Mouse (Mus musculus): ENCODE results near the gene Slc1a5.

The Slc1a5 gene

DNA sequence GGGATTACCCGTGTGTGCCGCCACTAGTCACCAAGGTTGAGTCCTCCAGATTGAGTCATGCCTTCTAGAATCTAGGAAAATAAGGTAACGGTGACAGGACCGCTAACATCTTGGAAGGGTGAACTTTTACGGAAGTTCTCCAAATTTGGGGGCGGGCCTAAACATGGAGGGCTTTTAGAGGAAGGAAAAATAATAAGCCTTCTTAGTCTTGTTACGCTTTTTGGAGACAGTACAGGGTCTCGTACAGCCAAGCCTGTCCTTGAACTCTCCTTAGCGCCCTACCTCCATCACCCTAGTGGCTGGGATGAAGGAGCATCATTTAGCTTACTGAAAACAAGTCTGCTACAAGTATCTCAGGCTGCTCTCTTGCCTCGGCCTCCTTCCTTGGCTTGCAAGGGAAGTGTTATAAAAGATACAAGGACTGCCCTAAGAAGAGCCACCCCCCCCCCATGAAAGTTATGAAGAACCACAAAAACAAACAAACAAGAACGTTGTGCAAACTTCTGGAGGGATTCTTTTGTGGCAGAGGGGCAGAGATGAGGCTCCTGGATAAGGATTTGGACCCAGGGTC, 1.5 kb downstream of the Slc1a5 start:
- no peak for DNase-seq (ENCODE audit: low spot score)

DNA sequence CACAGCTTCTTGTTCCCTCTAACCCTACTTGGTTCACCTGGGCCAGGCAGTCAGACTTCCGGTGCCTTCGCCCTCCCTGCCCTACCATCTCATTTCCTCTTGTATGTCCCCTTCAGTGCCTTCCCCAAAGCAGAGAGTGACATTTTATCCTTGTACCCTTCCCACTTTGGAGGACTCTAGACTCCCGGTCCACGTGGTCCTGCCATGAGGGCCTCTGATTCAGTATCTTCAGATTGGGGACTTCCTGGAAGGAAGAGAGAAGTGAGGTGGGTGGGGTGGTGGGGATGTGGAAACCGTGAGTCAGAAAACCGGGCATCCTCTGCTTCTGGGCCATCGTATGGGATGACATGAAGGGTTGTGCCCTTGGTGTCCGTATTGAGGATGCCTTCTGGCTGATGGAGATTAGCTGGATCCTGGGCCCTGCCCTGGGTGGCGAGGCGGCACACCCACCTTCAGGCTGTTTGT, 2.1 kb downstream of the Slc1a5 start:
- DNase-seq (ENCODE audit: low spot score): peak; percentile 74

- DNase-seq (ENCODE audit: low spot score): peak; percentile 55
These were observed 2.7 kb downstream of the Slc1a5 start for GRCm38 (mm10) chr7:16783758-16784415.

GRCm38 (mm10) chr7:16784498-16784976, 3.4 kb downstream of the Slc1a5 start:
- peak; percentile 18 for DNase-seq (ENCODE audit: low spot score)

- no peak for DNase-seq (ENCODE audit: low spot score)
These were observed 4.5 kb downstream of the Slc1a5 start for GRCm38 (mm10) chr7:16785541-16786083.

GRCm38 (mm10) chr7:16792316-16792715, 11.2 kb downstream of the Slc1a5 start:
- DNase-seq (ENCODE audit: low spot score): no peak

DNA sequence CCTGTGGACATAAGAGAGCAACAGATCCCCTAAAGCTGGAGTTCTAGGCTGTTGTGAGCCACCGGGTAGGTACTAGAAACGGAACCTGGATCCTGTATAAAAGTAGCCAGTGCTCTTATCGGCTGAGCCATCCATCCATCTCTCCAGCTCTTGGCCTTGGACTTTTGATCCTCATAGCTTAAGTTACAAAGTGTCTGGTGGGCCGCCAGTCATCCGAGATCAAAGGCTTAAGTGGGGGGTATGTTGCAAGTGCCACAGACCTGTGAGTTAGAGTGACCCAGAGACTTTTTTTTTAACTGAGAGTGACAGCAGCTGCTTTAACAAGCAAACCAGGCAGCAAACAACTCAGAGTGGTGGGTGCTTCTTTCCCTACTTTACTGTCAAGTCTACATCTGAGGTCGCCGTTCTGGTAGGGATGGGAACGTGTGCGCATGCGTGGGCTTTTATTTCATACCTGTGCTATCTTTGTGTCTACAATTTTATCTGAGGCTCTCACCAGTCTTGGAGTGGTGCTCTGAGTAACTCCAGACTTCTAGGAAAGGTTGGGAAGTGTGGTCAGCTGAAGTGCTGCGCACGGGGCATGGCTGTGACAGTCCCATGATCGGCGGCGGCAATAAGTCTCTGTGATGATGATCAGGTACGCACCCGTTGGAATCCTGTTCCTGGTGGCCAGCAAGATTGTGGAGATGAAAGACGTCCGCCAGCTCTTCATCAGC, 12.0 kb downstream of the Slc1a5 start:
- DNase-seq (ENCODE audit: low spot score): no peak

DNA sequence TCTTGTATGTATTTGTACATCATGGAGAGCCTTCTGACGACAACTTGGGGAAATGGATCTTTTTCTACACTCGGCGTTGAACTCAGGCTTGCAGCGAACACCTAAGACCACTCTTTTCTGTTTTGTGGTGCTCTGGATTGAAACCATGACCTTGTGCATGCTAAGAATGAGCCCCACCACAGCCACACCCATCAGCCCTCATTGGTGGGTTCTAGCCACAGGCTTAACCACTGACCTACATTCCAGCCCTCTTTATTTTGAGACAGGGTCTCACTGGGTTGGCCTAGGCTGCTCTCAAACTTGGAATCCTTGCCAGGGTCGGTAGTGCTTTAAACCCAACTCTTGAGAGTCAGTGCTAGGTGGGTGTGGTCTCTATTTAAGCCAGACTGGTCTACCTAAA, 13.7 kb downstream of the Slc1a5 start:
- no peak for DNase-seq (ENCODE audit: low spot score)

- no peak for DNase-seq (ENCODE audit: low spot score)
These were observed 23.4 kb downstream of the Slc1a5 start for GRCm38 (mm10) chr7:16804409-16805028.

DNA sequence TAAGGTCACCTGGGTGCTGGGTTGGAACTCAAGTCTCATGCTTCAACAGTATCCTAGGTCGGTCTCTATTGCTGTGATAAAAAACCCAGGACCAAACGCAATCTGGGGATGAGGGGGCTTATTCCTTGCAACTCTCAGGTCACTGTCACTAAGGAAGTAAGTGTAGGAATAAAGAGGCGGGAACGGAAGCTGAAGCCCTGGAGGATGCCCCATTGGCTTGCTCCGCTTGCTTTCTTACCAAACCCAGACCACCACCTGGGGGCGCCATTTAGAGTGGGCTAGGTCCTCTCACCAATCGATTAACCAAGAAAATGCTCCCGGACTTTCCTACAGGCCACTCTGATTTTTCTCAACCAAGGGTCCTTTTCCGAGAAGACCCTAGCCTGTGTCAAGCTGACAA, 26.8 kb downstream of the Slc1a5 start:
- DNase-seq (ENCODE audit: low spot score): no peak

GRCm38 (mm10) chr7:16808647-16809046, 27.5 kb downstream of the Slc1a5 start:
- no peak for DNase-seq (ENCODE audit: low spot score)

DNA sequence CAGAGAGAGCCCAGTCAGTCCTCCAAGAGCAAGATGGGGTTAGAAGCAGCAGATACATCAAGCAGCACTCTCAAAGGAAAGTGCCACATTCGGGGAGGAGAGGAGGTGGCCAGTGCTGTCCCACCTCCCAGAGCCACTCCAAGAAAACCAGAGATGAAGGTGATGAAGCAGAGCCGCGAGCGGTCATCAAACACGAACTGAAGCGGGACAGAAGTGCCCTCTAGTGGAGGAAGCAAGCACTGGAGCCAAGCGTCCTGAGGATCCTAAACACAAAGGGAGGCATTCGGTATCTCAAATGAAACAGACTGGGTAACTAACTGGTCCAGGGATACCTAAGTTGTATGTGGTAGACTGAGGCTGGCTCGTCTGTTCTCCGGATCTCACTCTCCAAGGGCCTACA, 28.6 kb downstream of the Slc1a5 start:
- peak; percentile 39 for DNase-seq (ENCODE audit: low spot score)

DNA sequence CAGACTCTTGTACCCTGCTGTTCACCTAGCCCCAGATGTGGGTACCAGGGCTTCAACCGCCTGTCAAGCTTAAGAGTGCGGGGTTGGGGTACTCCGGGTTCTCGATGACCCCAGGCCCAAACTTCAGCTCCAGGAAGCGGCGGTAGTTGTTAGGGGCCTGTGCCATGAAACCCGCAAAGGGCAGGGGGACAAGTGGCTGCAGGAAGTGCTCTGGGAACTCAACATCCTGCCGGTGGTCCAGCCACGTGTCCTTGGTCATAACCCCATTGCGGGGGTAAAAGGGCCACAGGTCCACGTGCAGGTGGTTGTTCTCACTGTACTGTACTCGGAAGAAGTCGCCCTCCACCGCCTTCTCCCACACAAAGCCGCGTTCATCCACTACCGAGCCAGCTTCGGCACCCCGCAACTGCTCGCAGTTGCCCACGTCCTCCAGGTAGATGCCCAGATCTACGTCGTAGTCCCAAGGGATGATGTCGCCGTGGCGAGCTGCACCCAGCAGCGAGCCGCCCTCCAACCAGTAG, 29.3 kb downstream of the Slc1a5 start:
- DNase-seq (ENCODE audit: low spot score): no peak

GRCm38 (mm10) chr7:16810920-16811648, 29.9 kb downstream of the Slc1a5 start:
- no peak for DNase-seq (ENCODE audit: low spot score)

DNA sequence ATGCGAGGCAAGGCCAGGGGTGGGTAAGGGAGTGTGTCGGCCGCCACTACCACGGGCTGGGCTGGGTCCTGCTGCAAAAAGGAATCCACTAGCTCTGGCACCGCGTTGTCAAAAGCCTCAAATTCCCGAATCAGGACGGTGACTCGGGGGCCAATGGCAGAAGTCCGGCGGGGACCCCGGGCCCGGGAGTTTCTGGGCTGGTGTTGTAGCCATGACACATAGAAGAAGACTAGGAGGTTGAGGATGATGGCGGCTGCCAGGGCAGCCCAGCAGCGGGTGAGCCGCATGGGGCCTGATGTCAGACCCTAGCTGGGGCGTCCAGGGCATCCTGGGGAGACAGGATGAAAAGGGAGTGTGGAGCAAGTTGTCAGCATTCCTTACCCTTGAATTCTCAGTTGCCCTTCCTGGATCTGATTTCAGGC, 30.5 kb downstream of the Slc1a5 start:
- no peak for DNase-seq (ENCODE audit: low spot score)

DNA sequence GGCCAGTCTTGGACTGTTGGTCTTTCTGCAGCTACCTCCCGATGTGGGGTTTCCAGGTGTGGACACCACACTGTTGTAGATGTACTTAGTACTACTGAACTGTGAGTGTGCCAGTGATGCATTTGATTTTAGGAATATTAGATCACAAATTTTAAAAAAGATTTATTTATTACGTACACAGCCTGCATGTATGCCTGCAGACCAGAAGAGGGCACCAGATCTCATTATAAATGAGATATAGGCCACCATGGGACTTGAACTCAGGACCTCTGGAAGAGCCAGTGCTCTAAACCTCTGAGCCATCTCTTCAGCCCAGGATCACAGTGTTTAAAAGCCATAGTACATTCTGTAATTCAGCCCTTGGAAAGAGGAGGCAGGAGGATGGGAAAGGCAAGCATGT, 31.4 kb downstream of the Slc1a5 start:
- no peak for DNase-seq (ENCODE audit: low spot score)

DNA sequence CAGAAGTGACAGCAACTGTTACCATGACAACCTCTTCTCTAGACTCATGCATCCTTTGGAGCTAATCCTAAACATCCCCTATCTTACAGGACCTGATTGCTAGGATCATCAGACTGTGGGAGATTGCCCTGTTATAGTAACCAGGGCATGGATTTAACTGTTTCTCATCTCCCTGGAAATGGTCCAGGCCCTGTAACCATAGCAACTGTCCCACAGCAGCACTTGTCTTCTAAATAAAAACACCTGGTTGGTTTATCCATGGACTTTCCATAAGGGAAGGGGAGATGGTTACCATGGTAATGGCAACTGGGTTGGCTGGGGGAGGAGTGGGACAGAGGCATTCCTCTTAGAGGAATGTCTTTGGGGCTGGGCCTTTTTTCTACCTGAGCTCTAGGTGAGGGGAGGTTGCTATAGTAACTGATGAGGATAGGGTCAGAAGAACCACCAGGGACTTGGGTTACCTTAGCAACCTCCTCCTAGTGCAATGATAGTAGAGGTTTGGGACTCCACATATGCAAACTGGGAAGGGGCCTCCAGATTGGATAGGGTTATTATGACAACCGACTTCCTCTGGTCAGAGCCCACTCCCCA, 34.3 kb downstream of the Slc1a5 start, which contains the start of gene Strn4:
TSS of gene Strn4 (plus strand) at position 539 of the 591 bp plus-strand sequence.
- DNase-seq (ENCODE audit: low spot score): no peak

GRCm38 (mm10) chr7:16816078-16816474, 34.9 kb downstream of the Slc1a5 start:
- DNase-seq (ENCODE audit: low spot score): peak; percentile 63

DNA sequence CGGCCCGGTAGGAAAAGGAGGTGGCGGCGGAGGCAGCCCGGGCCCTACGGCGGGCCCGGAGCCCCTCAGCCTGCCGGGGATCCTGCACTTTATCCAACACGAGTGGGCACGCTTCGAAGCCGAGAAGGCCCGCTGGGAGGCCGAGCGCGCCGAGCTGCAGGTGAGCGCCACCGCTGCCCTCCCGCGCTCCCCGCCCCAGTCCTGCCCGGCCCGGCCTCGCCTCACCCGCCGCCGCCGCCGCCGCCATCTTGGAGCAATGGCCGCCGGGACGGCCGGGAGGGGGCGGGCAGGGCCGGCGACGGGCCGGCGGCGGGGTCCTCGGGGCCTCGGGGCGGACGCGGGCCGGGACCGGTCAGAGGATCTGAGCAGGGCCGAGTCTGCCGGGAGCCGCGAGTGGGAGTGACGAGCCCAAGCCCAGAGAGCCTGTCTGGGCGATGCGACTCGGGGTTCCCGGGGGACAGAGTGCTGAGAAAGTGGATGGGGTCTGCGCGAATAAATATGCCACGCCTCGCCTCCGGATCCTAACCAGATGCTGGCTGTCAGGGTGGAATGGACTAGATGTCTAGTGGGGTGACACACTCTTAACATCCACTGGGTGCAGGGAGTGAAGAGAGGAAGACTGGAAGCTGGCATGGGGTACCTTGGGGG, 35.5 kb downstream of the Slc1a5 start, which contains the start of gene Fkrp:
TSS of gene Fkrp (minus strand) at position 258 of the 648 bp plus-strand sequence.
- DNase-seq (ENCODE audit: low spot score): peak; percentile 50

DNA sequence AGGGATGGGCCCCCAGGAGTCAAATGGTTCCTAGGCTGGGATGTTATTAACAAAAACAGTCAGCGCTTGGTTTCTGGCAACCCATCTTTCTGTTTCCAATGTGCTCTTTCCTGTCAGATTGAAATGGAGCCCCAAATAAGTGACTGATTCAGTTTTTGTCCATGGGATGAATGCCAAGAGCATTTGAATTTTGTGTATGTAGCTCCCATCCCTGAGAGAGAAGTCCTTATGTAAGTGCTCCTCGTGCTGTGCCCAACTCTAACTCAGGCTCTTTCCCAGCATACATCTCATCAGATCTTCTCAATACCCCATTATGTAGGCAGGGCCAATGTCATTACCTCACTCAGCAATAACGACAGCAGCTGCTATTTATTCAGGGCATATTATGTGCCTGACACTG, 36.6 kb downstream of the Slc1a5 start:
- DNase-seq (ENCODE audit: low spot score): no peak
